Mouse (Mus musculus): ENCODE results near the gene Manbal.

DNA sequence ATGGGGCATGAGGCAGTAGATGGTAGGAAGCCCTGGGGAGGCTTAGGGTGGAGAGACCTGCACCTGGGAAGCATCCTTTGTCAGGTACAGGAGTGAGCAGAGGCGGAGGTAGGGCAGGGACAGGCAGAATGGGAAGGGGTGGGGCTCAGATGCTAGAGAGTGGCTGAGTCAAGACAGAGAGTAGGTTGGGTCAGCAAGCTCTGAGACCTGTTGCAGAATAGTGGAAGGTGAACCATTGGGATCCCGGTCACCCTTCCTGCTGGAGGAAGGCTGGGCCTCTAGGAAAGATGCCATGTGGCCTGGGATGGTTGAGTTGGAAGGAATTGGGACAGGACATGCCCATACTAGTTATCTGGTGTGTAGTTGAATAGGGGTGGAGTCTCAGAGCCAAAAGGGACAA lies 24.9 kb downstream of the Manbal start:
- no peak for TF ChIP-seq CTCF (IDR thresholded peaks at IDR 0.05 in 2 of 3, conservative IDR thresholded peaks at IDR 0.05 in 1 of 3; ENCODE audit: control insufficient read depth in 1 of 3, insufficient read depth in 1 of 3, low read depth in 2 of 3, low read length in 3 of 3, poor library complexity in 1 of 3, severe bottlenecking in 1 of 3)
- TF ChIP-seq CHD2 (IDR thresholded peaks at IDR 0.05; ENCODE audit: low read length), result no peak
- no peak for TF ChIP-seq GABPA (IDR thresholded peaks at IDR 0.05; ENCODE audit: low read depth, low read length)

Data from MEL (cell line).